Mouse (Mus musculus): Measurements from ENCODE around the gene Phc1. TPM values are rescaled to one million over a fixed set of nuclear protein-coding genes. Genes with fewer than 3 reads are reported as not detected.

The Phc1 gene
- polyA plus RNA-seq, 1 experiment: 11.2 TPM

DNA sequence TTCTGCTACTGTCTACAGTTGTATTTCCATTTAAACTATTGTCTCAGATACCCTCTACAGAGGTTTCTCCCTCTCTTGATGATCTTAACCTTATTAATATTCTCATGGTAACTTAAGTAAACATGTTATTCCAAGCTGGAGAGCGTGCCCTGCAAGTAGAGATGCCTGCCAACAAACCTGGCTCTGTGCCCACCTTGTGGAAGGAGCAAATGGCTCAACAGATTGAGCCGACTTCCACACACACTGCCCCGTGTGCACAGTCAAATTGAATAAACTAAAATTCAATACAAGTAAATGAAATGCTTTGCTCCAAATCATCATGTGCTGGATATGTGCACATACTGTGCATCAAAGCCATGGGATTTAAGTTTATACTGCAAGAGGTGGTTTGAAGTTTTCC, 71.8 kb downstream of the Phc1 start:
- TF ChIP-seq POLR2A (IDR thresholded peaks at IDR 0.05; ENCODE audit: borderline replicate concordance, low read depth, low read length): no peak
- TF ChIP-seq CTCF (IDR thresholded peaks at IDR 0.05; ENCODE audit: low read depth, low read length): no peak
- Histone ChIP-seq H3K4me1 (ENCODE audit: control insufficient read depth, insufficient read depth, low read length) (no peaks in the 10 kb centered on the region), H3K4me3 (ENCODE audit: insufficient read depth, low read length) (no peak overlapping the region), H3K27ac (ENCODE audit: insufficient read depth, low read depth, low read length) (no peak overlapping the region)

Other genes starting within 250 kb of the Phc1 start
- gene Klrg1, start 57.7 kb downstream of the Phc1 start, polyA plus RNA-seq (2012; ENCODE audit: insufficient read depth, insufficient read length, missing spikeins): not detected in 2 replicates
- gene M6pr, start 31.8 kb downstream of the Phc1 start, polyA plus RNA-seq (2012; ENCODE audit: insufficient read depth, insufficient read length, missing spikeins): 229 and 236 TPM in 2 replicates
- not detected in 2 replicates for gene Rimklb, start 158.2 kb upstream of the Phc1 start, polyA plus RNA-seq (2012; ENCODE audit: insufficient read depth, insufficient read length, missing spikeins)
- 0.32 TPM in 1 of 2 replicates, not detected in the other for gene Mfap5, start 165.3 kb upstream of the Phc1 start, polyA plus RNA-seq (2012; ENCODE audit: insufficient read depth, insufficient read length, missing spikeins)
- 0.45 TPM in 1 of 2 replicates, not detected in the other for gene Aicda, start 213.2 kb upstream of the Phc1 start, polyA plus RNA-seq (2012; ENCODE audit: insufficient read depth, insufficient read length, missing spikeins)